18 mouse cellular contexts compared by ENCODE assay signal in the genomic region with DNA sequence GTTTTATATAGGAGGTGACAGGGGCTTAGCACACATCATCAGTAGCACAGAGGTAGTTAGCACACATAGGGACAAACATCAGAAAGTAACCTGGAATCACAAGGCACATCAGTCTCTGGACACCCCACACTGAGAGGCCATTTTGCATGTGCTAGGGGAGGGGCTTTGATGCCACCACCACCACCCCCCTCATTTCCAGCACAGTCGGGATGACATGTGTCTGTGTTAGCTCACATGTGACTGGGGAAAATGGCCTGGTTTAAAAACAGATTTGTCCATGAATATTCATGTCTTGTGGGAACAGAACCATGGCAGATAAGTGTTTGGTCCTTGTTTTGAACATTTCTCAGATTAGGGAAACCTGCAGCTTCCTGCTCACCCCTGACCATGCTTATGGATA.
DNase-seq lines count a peak whose midpoint lies in the region; ATAC-seq lines count a peak whose summit lies in the region.
"Had no signal": no experiment of that assay in that cellular context is flagged by ENCODE, and none has a peak within 500 bp of the region (broad histone marks: within the 10 kb centered on the region; RNA-seq: fewer than 3 reads in every experiment).

No protein-coding gene starts in this region.

- DNase-seq in frontal cortex, postnatal 14 days (ENCODE audit: low spot score in 2 of 2) = no peak
- DNase-seq in layer of hippocampus, postnatal 14 days (ENCODE audit: low spot score in 2 of 2) = peak; percentile 15 to 45
- no peak for DNase-seq in layer of hippocampus, adult 9-10 months (ENCODE audit: low spot score)
- DNase-seq in gastrocnemius, postnatal 36 days = no peak
- DNase-seq: adrenal gland, adult 2 months; adrenal gland, postnatal 25 days; cerebellum, adult 2 months; cerebellum, postnatal 10 days; heart, adult 2 months had no signal

- H3K9ac ChIP-seq in forebrain, embryonic 15.5 days (replicated peaks) = no peak overlapping the region
- H3K9ac ChIP-seq: heart, embryonic 12.5 days had no signal

- peaks cover 28% of the 10 kb centered on the region for H3K4me1 ChIP-seq in forebrain, embryonic 15.5 days
- H3K4me1 ChIP-seq: heart, embryonic 12.5 days had no signal

- no peaks in the 10 kb centered on the region for H3K27me3 ChIP-seq in forebrain, embryonic 15.5 days
- H3K27me3 ChIP-seq: Patski had no signal

- no peak overlapping the region for H3K4me2 ChIP-seq in forebrain, embryonic 15.5 days (replicated peaks)
- H3K4me2 ChIP-seq: heart, embryonic 12.5 days had no signal

- H3K9me3 ChIP-seq in forebrain, embryonic 15.5 days = no peaks in the 10 kb centered on the region
- H3K9me3 ChIP-seq: embryonic facial prominence, embryonic 10.5 days; heart, embryonic 12.5 days; hindbrain, embryonic 10.5 days had no signal

- no peaks in the 10 kb centered on the region for H3K36me3 ChIP-seq in forebrain, embryonic 15.5 days
- H3K36me3 ChIP-seq: embryonic facial prominence, embryonic 10.5 days; heart, embryonic 12.5 days; hindbrain, embryonic 10.5 days had no signal

- H3K27ac ChIP-seq in forebrain, embryonic 15.5 days (replicated peaks) = peak overlapping the region; percentile 31; the same call in 1 of the 2 replicates
- H3K27ac ChIP-seq: embryonic facial prominence, embryonic 10.5 days; heart, adult 2 months; hindbrain, embryonic 10.5 days had no signal

- WGBS in forebrain, embryonic 15.5 days = 29% methylated on average over 1 of the region's 1 CpGs

- no peak overlapping the region for H3K4me3 ChIP-seq in forebrain, embryonic 15.5 days
- H3K4me3 ChIP-seq: embryonic facial prominence, embryonic 10.5 days; heart, adult 2 months; heart, embryonic 12.5 days; hindbrain, embryonic 10.5 days had no signal

- peak; percentile 57; the same call in 1 of the 2 replicates for ATAC-seq in frontal cortex, adult (ENCODE audit: low TSS enrichment)
- ATAC-seq in forebrain, embryonic 15.5 days (replicated peaks) = peak; percentile 84
- ATAC-seq: hindbrain, embryonic 16.5 days; inflammation-experienced regulatory T-cells, adult 6 months; intestine, postnatal 0 days; Patski had no signal

- intact Hi-C loops in gastrocnemius, postnatal 36 days (cut with DNase I) = no loop called here

Comparison
In these comparisons a context has a peak if more than half of its experiments do, and no peak if none do; other contexts are left out.
1. DNase-seq: peak in layer of hippocampus, postnatal 14 days (2 of 2); none in frontal cortex, postnatal 14 days (0 of 2), layer of hippocampus, adult 9-10 months (single experiment) and gastrocnemius, postnatal 36 days (0 of 2).